Mouse (Mus musculus) forebrain, embryonic 11.5 days (tissue): ENCODE measurements around the gene Rangrf. TPM values are rescaled to one million over a fixed set of nuclear protein-coding genes. Genes with fewer than 3 reads are reported as not detected.
"Not testable (repeated sequence)": the region's sequence is repeated elsewhere in the genome, so short reads cannot be mapped to it uniquely, and the experiment has no call there.

Source experiments
- ATAC-seq: fragments of 200-750 bp; cut with Nextera tagmentation; replicated peaks from 2 replicates; pipeline ENCODE4 v1.8.0; 2017; ENCODE audit warnings: moderate TSS enrichment; ENCODE audit not compliant: low FRiP score
- DNase-seq: peaks from one replicate; pipeline ENCODE4 v3.0.0-alpha.2; 2017; ENCODE audit warnings: low spot score
- H3K27ac ChIP-seq: fragments of 300-500 bp; sonication (generic); 2 replicates; pipeline ENCODE4 v1.5.1; 2014; ENCODE audit warnings: low read depth, low read length
- H3K27me3 ChIP-seq: fragments of 300-500 bp; sonication (generic); 2 replicates; pipeline ENCODE4 v1.6.1; 2014; ENCODE audit warnings: mild to moderate bottlenecking, low read length, mixed read lengths; ENCODE audit not compliant: control insufficient read depth, insufficient read depth
- H3K36me3 ChIP-seq: fragments of 300-500 bp; sonication (generic); 2 replicates; pipeline ENCODE4 v1.6.1; 2014; ENCODE audit warnings: mild to moderate bottlenecking, low read length, moderate library complexity, mixed read lengths; ENCODE audit not compliant: control insufficient read depth, insufficient read depth
- H3K4me1 ChIP-seq: fragments of 300-500 bp; sonication (generic); replicated peaks from 2 replicates; pipeline ENCODE4 v1.6.1; 2014; ENCODE audit warnings: low read length, mixed read lengths; ENCODE audit not compliant: control insufficient read depth, insufficient read depth
- H3K4me2 ChIP-seq: fragments of 300-500 bp; sonication (generic); 2 replicates; pipeline ENCODE4 v1.6.1; 2014; ENCODE audit warnings: low read depth, mild to moderate bottlenecking, low read length, moderate library complexity, mixed read lengths; ENCODE audit not compliant: severe bottlenecking
- H3K4me3 ChIP-seq: fragments of 300-500 bp; sonication (generic); 2 replicates; pipeline ENCODE4 v1.5.1; 2014; ENCODE audit warnings: low read depth, low read length
- H3K9ac ChIP-seq: fragments of 300-500 bp; sonication (generic); 2 replicates; pipeline ENCODE4 v1.6.1; 2014; ENCODE audit warnings: low read length
- H3K9me3 ChIP-seq: fragments of 300-500 bp; sonication (generic); 2 replicates; pipeline ENCODE4 v1.6.1; 2016; ENCODE audit warnings: low read length, mixed read lengths; ENCODE audit not compliant: control insufficient read depth
- WGBS: fragments of 180-500 bp; shearing (Covaris S2); extraction: QIAGEN DNeasy Blood & Tissue Kit; methylation state at CpG from one replicate; pipeline ENCODE4 v1.1.7; 2014; 5-methylcytosine and 5-hydroxymethylcytosine counted together
- polyA plus RNA-seq: library from polyadenylated mRNA; unstranded; fragments of >200 nt; fragmentation: Nextera tagmentation; extraction: Ambion mirVana; gene quantifications from 2 replicates; pipeline ENCODE4 v1.2.1, GENCODE M21; 2014

Rangrf gene
- 64.8 and 67.8 TPM in 2 replicates for polyA plus RNA-seq

DNA sequence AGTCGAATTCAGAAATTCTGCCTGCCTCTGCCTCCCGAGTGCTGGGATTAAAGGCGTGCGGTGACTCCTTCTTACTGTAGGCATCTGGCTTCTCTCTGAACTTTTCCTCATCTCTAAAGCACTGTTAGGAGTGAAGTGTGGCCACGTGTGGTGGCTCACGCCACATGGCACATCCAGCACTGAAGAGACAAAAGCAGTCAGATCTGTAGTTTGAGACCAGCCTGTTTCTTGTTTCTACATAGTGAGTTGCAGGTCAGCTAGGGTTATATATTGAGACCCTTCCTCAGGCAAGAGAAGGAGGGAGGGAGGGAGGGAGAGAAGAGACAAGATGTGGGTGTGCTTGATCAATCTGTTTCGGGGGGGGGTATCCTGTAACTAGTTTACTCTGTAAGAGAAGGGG lies at the start of gene Rangrf:
Rangrf (minus strand) TSS at position 101 of the 400 bp plus-strand sequence.
- Histone ChIP-seq H3K4me1 (no peaks in the 10 kb centered on the region), H3K27ac (no peak within 1 kb of the TSS), H3K9me3 (no peaks in the 10 kb centered on the region), H3K4me2 (peak within 1 kb of the TSS; percentile 55), H3K27me3 (no peaks in the 10 kb centered on the region), H3K36me3 (no peaks in the 10 kb centered on the region), H3K4me3 (peak within 1 kb of the TSS; percentile 41), H3K9ac (peak within 1 kb of the TSS; percentile 33; the same call in 1 of the 2 replicates)
- 87% methylated on average over 7 of the region's 7 CpGs for WGBS
- ATAC-seq (no peak), DNase-seq (no peak)

DNA sequence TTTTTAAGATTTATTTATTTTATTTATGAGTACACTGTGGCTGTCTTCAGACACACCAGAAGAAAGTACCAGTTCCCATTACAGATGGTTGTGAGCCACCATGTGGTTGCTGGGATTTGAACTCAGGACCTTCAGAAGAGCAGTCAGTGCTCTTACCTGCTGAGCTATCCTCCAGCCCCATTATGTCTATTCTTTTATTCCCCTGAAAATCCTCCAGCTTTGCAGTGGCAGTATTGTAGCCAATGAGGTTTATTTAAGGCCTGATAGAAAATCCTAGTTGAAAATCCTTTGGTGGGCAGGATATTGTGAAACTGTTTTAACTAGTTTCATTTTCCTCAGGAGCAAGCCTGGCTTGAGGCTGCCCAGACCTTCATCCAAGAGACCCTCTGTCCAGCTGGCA lies 45.7 kb upstream of the Rangrf start:
- Histone ChIP-seq H3K9ac (no peak overlapping the region), H3K9me3 (no peaks in the 10 kb centered on the region), H3K4me3 (no peak overlapping the region), H3K4me1 (peaks cover 2% of the 10 kb centered on the region; the same call in 1 of the 2 replicates), H3K27ac (no peak overlapping the region), H3K36me3 (no peaks in the 10 kb centered on the region; the same call in 1 of the 2 replicates), H3K4me2 (no peak overlapping the region), H3K27me3 (no peaks in the 10 kb centered on the region)
- DNase-seq (no peak), ATAC-seq (no peak)

DNA sequence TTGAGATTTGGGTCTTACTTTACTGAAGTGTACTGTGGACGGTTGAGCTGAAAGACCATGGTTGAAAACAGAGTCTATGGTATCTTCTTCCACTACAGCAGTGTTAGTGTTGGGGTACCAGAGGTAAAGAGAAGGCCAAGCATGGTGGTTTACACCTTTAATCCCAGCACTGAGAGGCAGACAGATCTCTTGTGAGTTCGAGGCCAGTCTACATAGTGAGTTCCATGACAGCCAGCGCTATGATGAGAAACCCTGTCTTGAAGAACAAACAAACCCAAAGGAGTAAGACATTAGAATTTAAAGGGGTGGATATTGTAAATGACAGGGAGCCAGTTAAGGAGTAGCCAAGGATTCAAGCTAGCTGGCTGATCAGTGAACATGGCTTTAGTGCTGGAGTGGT lies 41.8 kb upstream of the Rangrf start:
- H3K27me3 ChIP-seq: no peaks in the 10 kb centered on the region
- H3K4me3 ChIP-seq: peak overlapping the region; percentile 61
- peaks cover 3% of the 10 kb centered on the region; the same call in 1 of the 2 replicates for H3K4me1 ChIP-seq
- H3K36me3 ChIP-seq: no peaks in the 10 kb centered on the region
- no peak for DNase-seq
- no peak for ATAC-seq
- H3K27ac ChIP-seq: no peak overlapping the region; the same call in 1 of the 2 replicates
- H3K9me3 ChIP-seq: no peaks in the 10 kb centered on the region
- H3K9ac ChIP-seq: peak overlapping the region; percentile 93
- WGBS: 71% methylated on average over 3 of the region's 3 CpGs
- peak overlapping the region; percentile 70 for H3K4me2 ChIP-seq

DNA sequence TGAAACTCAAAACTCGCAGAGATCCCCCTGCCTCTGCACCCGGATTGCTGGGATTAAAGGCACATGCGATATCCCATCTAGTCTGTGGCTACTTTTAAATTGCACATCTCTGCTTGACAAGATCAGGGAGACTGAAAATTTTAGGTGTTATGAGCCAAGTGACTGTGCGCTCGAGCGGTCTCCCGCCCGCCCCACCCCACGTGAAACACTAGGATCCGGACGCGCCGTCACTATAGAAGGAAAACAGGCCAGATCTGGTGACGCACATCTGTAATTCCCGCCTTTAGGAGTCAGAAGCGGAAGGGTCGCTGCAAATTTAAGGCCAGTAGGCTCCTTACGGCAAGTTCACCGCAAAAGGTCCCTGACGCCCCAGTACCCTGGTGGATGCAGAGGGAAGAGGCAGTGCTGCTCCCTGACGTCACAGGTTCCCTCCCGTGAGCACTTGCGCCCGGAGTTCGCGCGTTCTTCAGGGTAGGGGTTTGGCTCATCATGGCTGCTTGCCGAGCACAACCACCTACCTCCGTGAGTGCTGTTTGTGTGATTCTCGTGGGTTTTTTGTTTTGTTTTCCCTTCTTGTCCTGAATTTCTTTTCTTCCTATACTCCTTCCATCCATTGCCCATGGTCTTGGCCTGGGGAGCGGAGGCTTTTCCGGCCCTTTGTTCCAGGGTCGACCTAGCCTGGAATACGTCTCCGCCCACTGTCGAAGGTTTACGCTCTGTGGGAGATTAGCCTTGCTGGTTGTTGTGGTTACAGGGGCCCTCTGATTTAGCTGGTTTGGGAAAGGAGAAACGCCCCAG lies 40.9 kb upstream of the Rangrf start, which contains the start of gene Ctc1:
Ctc1 (plus strand) TSS at position 268 of the 798 bp plus-strand sequence.
- Histone ChIP-seq H3K27me3 (no peaks in the 10 kb centered on the region), H3K9me3 (no peaks in the 10 kb centered on the region), H3K4me2 (peak within 1 kb of the TSS; percentile 70), H3K27ac (peak within 1 kb of the TSS; percentile 79), H3K4me3 (peak within 1 kb of the TSS; percentile 61), H3K36me3 (no peaks in the 10 kb centered on the region), H3K9ac (peak within 1 kb of the TSS; percentile 93), H3K4me1 (peaks cover 3% of the 10 kb centered on the region; the same call in 1 of the 2 replicates)
- DNase-seq (peak; percentile 95), ATAC-seq (peak; percentile 97)
- 4% methylated on average over 38 of the region's 38 CpGs for WGBS

DNA sequence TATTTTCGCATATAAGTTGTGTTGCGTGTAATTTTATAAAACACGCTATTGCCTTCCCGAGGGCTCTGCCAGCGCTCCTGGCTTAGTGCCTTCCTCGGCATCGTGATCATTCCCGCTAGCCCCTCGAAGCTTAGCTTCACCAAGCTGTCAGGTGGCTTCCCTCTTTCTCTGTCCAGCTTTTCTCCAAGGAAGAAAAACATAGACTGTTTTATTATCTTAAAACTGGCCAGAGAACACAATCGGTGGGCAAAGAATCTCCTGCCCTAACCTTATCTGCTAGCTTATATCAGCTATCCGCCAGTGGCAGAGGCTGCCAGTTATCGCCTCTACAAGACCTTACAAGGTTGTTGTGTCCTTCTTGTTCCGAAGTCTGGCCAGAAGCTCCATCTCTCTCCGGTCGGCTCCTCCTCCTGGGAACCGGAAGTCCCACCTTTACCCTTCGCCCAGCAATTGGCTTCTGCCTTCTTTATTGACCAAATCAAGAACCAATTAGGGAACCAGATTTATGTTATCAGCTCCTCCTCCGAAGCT lies 37.2 kb upstream of the Rangrf start:
- no peaks in the 10 kb centered on the region for H3K36me3 ChIP-seq
- no peaks in the 10 kb centered on the region for H3K27me3 ChIP-seq
- H3K9me3 ChIP-seq: no peaks in the 10 kb centered on the region
- peak overlapping the region; percentile 57 for H3K4me2 ChIP-seq
- ATAC-seq (peak; percentile 52), DNase-seq (peak; percentile 87)
- peak overlapping the region; percentile 57 for H3K4me3 ChIP-seq
- WGBS: 3% methylated on average over 18 of the region's 18 CpGs
- H3K9ac ChIP-seq: peak overlapping the region; percentile 47
- H3K4me1 ChIP-seq: peaks cover 7% of the 10 kb centered on the region
- H3K27ac ChIP-seq: peak overlapping the region; percentile 81

DNA sequence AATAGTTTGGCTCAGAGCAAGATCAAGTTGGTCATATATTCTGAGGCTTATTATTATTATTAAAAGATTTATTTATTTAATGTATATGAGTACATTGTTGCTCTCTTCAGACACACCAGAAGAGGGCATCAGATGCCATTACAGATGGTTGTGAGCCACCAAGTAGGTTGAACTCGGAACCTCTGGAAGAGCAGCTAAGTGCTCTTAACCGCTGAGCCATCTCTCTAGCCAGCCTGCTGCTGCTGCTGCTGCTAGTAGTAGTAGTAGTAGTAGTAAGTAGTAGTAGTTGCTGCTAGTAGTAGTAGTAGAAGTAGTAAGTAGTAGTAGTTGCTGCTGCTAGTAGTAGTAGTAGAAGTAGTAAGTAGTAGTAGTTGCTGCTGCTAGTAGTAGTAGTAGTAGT lies 36.5 kb upstream of the Rangrf start:
- H3K9me3 ChIP-seq, H3K4me1 ChIP-seq, H3K27ac ChIP-seq, ATAC-seq, H3K27me3 ChIP-seq, DNase-seq, H3K36me3 ChIP-seq: not testable (repeated sequence)
- Histone ChIP-seq H3K4me3 (peak overlapping the region; percentile 57), H3K4me2 (peak overlapping the region; percentile 57), H3K9ac (peak overlapping the region; percentile 47; the same call in 1 of the 2 replicates)
- WGBS: 89% methylated on average over 2 of the region's 2 CpGs

DNA sequence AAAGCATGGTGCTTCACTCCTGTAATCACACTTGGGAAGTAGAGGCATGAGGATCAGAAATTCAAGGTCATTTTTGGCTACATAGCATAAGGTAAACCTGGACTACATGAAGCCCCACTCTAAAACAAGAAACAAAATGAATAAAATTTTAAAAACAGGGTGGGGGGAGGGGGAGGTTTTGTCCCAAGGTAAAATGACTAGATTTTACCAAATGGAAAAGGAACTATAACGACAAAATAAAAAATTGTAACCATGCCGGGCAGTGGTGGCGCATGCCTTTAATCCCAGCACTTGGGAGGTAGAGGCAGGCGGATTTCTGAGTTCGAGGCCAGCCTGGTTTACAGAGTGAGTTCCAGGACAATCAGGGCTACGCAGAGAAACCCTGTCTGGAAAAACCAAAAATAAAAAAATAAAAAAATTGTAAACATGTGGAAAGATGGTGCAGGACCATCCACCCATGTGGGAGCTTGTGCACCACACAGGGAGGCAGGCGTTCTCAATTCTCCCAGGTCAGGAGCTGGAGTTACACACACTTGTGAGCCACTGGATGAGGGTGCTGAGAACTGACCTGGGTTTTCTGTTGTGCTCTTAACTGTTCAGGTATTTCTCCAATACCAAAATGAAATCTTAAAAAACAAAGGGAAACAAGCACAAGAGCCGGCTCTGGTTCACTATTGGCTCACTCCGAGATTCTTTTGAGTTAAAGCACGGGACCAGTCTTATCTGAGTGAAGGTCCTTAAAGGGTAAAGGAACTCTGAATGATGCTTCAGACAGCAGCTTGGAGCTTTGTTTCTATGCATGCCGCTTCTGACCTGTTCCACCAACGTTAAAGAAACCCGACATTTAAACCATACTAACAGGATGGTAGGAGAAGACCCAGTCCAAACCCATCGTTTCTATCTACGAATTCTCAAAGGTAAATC lies 35.7 kb upstream of the Rangrf start:
- Histone ChIP-seq H3K4me2 (no peak overlapping the region), H3K36me3 (no peaks in the 10 kb centered on the region), H3K27ac (no peak overlapping the region), H3K9ac (no peak overlapping the region), H3K4me3 (peak overlapping the region; percentile 57; the same call in 1 of the 2 replicates), H3K9me3 (no peaks in the 10 kb centered on the region), H3K4me1 (peaks cover 5% of the 10 kb centered on the region; the same call in 1 of the 2 replicates), H3K27me3 (no peaks in the 10 kb centered on the region)
- WGBS: 89% methylated on average over 15 of the region's 15 CpGs
- no peak for DNase-seq
- ATAC-seq: no peak

DNA sequence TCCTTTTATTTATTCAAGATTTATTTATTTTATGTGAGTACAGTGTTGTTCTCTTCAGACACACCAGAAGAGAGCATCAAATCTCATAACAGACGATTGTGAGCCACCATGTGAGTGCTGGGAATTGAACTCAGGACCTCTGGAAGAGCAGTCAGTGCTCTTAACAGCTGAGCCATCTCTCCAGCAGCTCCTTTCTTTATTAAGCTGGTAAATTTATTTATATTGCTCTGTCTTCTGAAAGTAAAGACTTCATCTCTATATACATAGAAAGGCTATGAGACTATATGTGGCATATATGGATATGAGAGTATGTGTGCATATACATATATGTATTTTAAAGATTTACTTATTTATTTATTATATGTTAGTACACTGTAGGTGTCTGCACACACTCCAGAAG lies 34.5 kb upstream of the Rangrf start:
- ATAC-seq: no peak

More for the DNA sequence above, 34.5 kb upstream of the Rangrf start:
- Histone ChIP-seq H3K9me3 (no peaks in the 10 kb centered on the region), H3K4me3 (no peak overlapping the region), H3K27me3 (no peaks in the 10 kb centered on the region), H3K9ac (no peak overlapping the region), H3K36me3 (no peaks in the 10 kb centered on the region), H3K4me2 (no peak overlapping the region), H3K4me1 (peaks cover 5% of the 10 kb centered on the region; the same call in 1 of the 2 replicates), H3K27ac (no peak overlapping the region)
- no peak for DNase-seq
- 86% methylated on average over 1 of the region's 1 CpGs for WGBS
